ENCODE assay signal across 15 mouse cellular contexts in the genomic region with DNA sequence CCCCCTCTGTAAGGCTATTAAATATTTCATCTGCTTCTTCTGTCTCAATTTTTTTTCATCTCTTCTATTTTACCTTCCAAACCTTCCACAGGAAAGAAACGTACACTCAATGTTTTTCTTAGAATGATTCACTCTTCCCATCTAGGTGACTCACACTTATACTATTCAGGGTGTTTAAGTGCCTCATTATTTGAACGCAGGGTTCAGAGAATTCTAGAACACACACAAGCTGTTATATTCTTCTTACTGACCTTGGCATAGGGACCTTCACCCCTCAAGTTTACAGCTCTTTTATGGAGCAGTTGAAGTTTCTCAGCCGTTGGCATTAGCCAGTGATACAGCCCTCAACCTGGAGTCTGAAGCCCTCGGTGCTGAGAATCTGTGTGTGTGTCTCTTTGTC.
"Had no signal": no experiment of that assay in that cellular context is flagged by ENCODE, and none has a peak within 500 bp of the region (broad histone marks: within the 10 kb centered on the region; RNA-seq: fewer than 3 reads in every experiment).

No protein-coding gene starts in this region.

- H3K4me1 ChIP-seq: kidney, embryonic 15.5 days; limb, embryonic 12.5 days; liver, embryonic 13.5 days; megakaryocyte, embryonic 14.5 days; midbrain, embryonic 15.5 days; neural tube, embryonic 13.5 days had no signal

- H3K9me3 ChIP-seq: kidney, embryonic 15.5 days; limb, embryonic 12.5 days; liver, embryonic 13.5 days; megakaryocyte, embryonic 14.5 days; midbrain, embryonic 15.5 days; neural tube, embryonic 13.5 days had no signal

- H3K27me3 ChIP-seq: kidney, embryonic 15.5 days; limb, embryonic 12.5 days; liver, embryonic 13.5 days; megakaryocyte, embryonic 14.5 days; midbrain, embryonic 15.5 days; neural tube, embryonic 13.5 days had no signal

- H3K4me2 ChIP-seq: kidney, embryonic 15.5 days; limb, embryonic 12.5 days; liver, embryonic 13.5 days; midbrain, embryonic 11.5 days; midbrain, embryonic 15.5 days; neural tube, embryonic 13.5 days had no signal

- H3K4me3 ChIP-seq: kidney, embryonic 15.5 days; limb, embryonic 12.5 days; liver, embryonic 13.5 days; megakaryocyte, embryonic 14.5 days; midbrain, embryonic 15.5 days; neural tube, embryonic 13.5 days had no signal

- H3K9ac ChIP-seq: kidney, embryonic 15.5 days; limb, embryonic 12.5 days; liver, embryonic 13.5 days; liver, postnatal 0 days; midbrain, embryonic 15.5 days; neural tube, embryonic 13.5 days had no signal

- H3K27ac ChIP-seq: kidney, embryonic 15.5 days; limb, embryonic 12.5 days; liver, embryonic 13.5 days; macrophage; midbrain, embryonic 15.5 days; neural tube, embryonic 13.5 days had no signal

- ATAC-seq: liver, postnatal 0 days; midbrain, embryonic 15.5 days had no signal

- DNase-seq: kidney, postnatal 36 days; layer of hippocampus, adult 9-11 months; layer of hippocampus, postnatal 36 days; liver; liver, embryonic 13.5 days; liver, postnatal 0 days; right cerebral cortex, postnatal 14 days; thymus, postnatal 4 days had no signal

- H3K36me3 ChIP-seq: kidney, embryonic 15.5 days; limb, embryonic 12.5 days; liver, embryonic 13.5 days; midbrain, embryonic 15.5 days; neural tube, embryonic 13.5 days had no signal
